Mouse (Mus musculus): ENCODE data around the gene Ggta1. TPM values are rescaled to one million over a fixed set of nuclear protein-coding genes. Genes with fewer than 3 reads are reported as not detected.

The Ggta1 gene
- total and polyA plus RNA-seq, 3 experiments = 8.6 to 15.5 (median 15.4) TPM

GRCm38 (mm10) chr2:35487700-35488099 lies 24.7 kb upstream of the Ggta1 start:
- no peaks in the 10 kb centered on the region for H3K79me2 ChIP-seq (replicated peaks; ENCODE audit: control insufficient read depth, insufficient read depth, low read length)
- H3K27ac ChIP-seq = no peak overlapping the region
- no peaks in the 10 kb centered on the region for H3K36me3 ChIP-seq (ENCODE audit: control insufficient read depth, insufficient read depth, low read length)
- no peak for DNase-seq
- intact Hi-C loops (cut with DNase I) = no loop called here
- no peak overlapping the region for H3K4me3 ChIP-seq
- no peak overlapping the region for H3K9ac ChIP-seq (ENCODE audit: low read depth, low read length)
- H3K4me1 ChIP-seq (ENCODE audit: control insufficient read depth, insufficient read depth, low read length) = peaks cover 1% of the 10 kb centered on the region
- TF ChIP-seq CTCF (IDR thresholded peaks at IDR 0.05) = no peak
- no peak for TF ChIP-seq POLR2A (IDR thresholded peaks at IDR 0.05; ENCODE audit: insufficient read depth, low read depth, low read length)
- TF ChIP-seq EP300 (IDR thresholded peaks at IDR 0.05; ENCODE audit: insufficient read depth, low read depth, low read length) = no peak
- H3K27me3 ChIP-seq (ENCODE audit: control insufficient read depth, insufficient read depth, low read length) = no peaks in the 10 kb centered on the region
- 82% methylated on average over 3 of the region's 3 CpGs for WGBS

GRCm38 (mm10) chr2:35486981-35487655 lies 24.1 kb upstream of the Ggta1 start:
- 27% methylated on average over 5 of the region's 5 CpGs for WGBS
- no peaks in the 10 kb centered on the region for H3K27me3 ChIP-seq (ENCODE audit: control insufficient read depth, insufficient read depth, low read length)
- H3K79me2 ChIP-seq (replicated peaks; ENCODE audit: control insufficient read depth, insufficient read depth, low read length) = no peaks in the 10 kb centered on the region
- H3K4me1 ChIP-seq (ENCODE audit: control insufficient read depth, insufficient read depth, low read length) = peaks cover 1% of the 10 kb centered on the region
- H3K9ac ChIP-seq (ENCODE audit: low read depth, low read length) = no peak overlapping the region
- no peak for TF ChIP-seq EP300 (IDR thresholded peaks at IDR 0.05; ENCODE audit: insufficient read depth, low read depth, low read length)
- TF ChIP-seq CTCF (IDR thresholded peaks at IDR 0.05) = no peak
- no peak for TF ChIP-seq POLR2A (IDR thresholded peaks at IDR 0.05; ENCODE audit: insufficient read depth, low read depth, low read length)
- no peaks in the 10 kb centered on the region for H3K36me3 ChIP-seq (ENCODE audit: control insufficient read depth, insufficient read depth, low read length)
- H3K4me3 ChIP-seq = no peak overlapping the region
- intact Hi-C loops (cut with DNase I) = no loop called here
- H3K27ac ChIP-seq = no peak overlapping the region
- no peak for DNase-seq

- no peak overlapping the region for H3K9ac ChIP-seq (ENCODE audit: low read depth, low read length)
- H3K79me2 ChIP-seq (replicated peaks; ENCODE audit: control insufficient read depth, insufficient read depth, low read length) = no peaks in the 10 kb centered on the region
- H3K4me3 ChIP-seq = no peak overlapping the region
- peaks cover 1% of the 10 kb centered on the region for H3K4me1 ChIP-seq (ENCODE audit: control insufficient read depth, insufficient read depth, low read length)
- TF ChIP-seq EP300 (IDR thresholded peaks at IDR 0.05; ENCODE audit: insufficient read depth, low read depth, low read length) (no peak), CTCF (IDR thresholded peaks at IDR 0.05) (no peak)
- WGBS = 92% methylated on average over 3 of the region's 3 CpGs
- H3K36me3 ChIP-seq (ENCODE audit: control insufficient read depth, insufficient read depth, low read length) = no peaks in the 10 kb centered on the region
- intact Hi-C loops (cut with DNase I) = no loop called here
- no peak overlapping the region for H3K27ac ChIP-seq
- no peaks in the 10 kb centered on the region for H3K27me3 ChIP-seq (ENCODE audit: control insufficient read depth, insufficient read depth, low read length)
- no peak for DNase-seq
These were observed 21.1 kb upstream of the Ggta1 start for GRCm38 (mm10) chr2:35484102-35484501.

- DNase-seq = no peak
- Histone ChIP-seq H3K79me2 (replicated peaks; ENCODE audit: control insufficient read depth, insufficient read depth, low read length) (no peaks in the 10 kb centered on the region), H3K27ac (no peak overlapping the region), H3K36me3 (ENCODE audit: control insufficient read depth, insufficient read depth, low read length) (no peaks in the 10 kb centered on the region), H3K4me3 (no peak overlapping the region), H3K9ac (ENCODE audit: low read depth, low read length) (no peak overlapping the region), H3K4me1 (ENCODE audit: control insufficient read depth, insufficient read depth, low read length) (peaks cover 1% of the 10 kb centered on the region), H3K27me3 (ENCODE audit: control insufficient read depth, insufficient read depth, low read length) (no peaks in the 10 kb centered on the region)
- 87% methylated on average over 9 of the region's 9 CpGs for whole genome bisulfite sequencing
- TF ChIP-seq EP300 (IDR thresholded peaks at IDR 0.05; ENCODE audit: insufficient read depth, low read depth, low read length) (no peak), POLR2A (IDR thresholded peaks at IDR 0.05; ENCODE audit: insufficient read depth, low read depth, low read length) (no peak)
- intact Hi-C loops (cut with DNase I) = no loop called here
These were observed 20.4 kb upstream of the Ggta1 start for GRCm38 (mm10) chr2:35483402-35483801.

GRCm38 (mm10) chr2:35481322-35481990 lies 18.4 kb upstream of the Ggta1 start:
- no peaks in the 10 kb centered on the region for H3K27me3 ChIP-seq (ENCODE audit: control insufficient read depth, insufficient read depth, low read length)
- no peaks in the 10 kb centered on the region for H3K36me3 ChIP-seq (ENCODE audit: control insufficient read depth, insufficient read depth, low read length)
- intact Hi-C loops (cut with DNase I) = no loop called here
- no peaks in the 10 kb centered on the region for H3K4me1 ChIP-seq (ENCODE audit: control insufficient read depth, insufficient read depth, low read length)
- H3K27ac ChIP-seq = no peak overlapping the region
- H3K79me2 ChIP-seq (replicated peaks; ENCODE audit: control insufficient read depth, insufficient read depth, low read length) = no peaks in the 10 kb centered on the region
- DNase-seq = no peak
- no peak overlapping the region for H3K9ac ChIP-seq (ENCODE audit: low read depth, low read length)
- H3K4me3 ChIP-seq = no peak overlapping the region
- TF ChIP-seq CTCF (IDR thresholded peaks at IDR 0.05) = no peak
- no peak for TF ChIP-seq EP300 (IDR thresholded peaks at IDR 0.05; ENCODE audit: insufficient read depth, low read depth, low read length)
- no peak for TF ChIP-seq POLR2A (IDR thresholded peaks at IDR 0.05; ENCODE audit: insufficient read depth, low read depth, low read length)
- 91% methylated on average over 7 of the region's 7 CpGs for WGBS

GRCm38 (mm10) chr2:35480073-35480472 lies 17.0 kb upstream of the Ggta1 start:
- Histone ChIP-seq H3K4me3 (no peak overlapping the region), H3K27ac (no peak overlapping the region), H3K27me3 (ENCODE audit: control insufficient read depth, insufficient read depth, low read length) (no peaks in the 10 kb centered on the region), H3K79me2 (replicated peaks; ENCODE audit: control insufficient read depth, insufficient read depth, low read length) (no peaks in the 10 kb centered on the region), H3K9ac (ENCODE audit: low read depth, low read length) (no peak overlapping the region), H3K36me3 (ENCODE audit: control insufficient read depth, insufficient read depth, low read length) (no peaks in the 10 kb centered on the region), H3K4me1 (ENCODE audit: control insufficient read depth, insufficient read depth, low read length) (no peaks in the 10 kb centered on the region)
- WGBS = 57% methylated on average over 3 of the region's 3 CpGs
- intact Hi-C loops (cut with DNase I) = no loop called here
- no peak for DNase-seq
- TF ChIP-seq EP300 (IDR thresholded peaks at IDR 0.05; ENCODE audit: insufficient read depth, low read depth, low read length) (no peak), POLR2A (IDR thresholded peaks at IDR 0.05; ENCODE audit: insufficient read depth, low read depth, low read length) (no peak), CTCF (IDR thresholded peaks at IDR 0.05) (no peak)
